Mouse (Mus musculus) testis, adult 2 months (tissue): ENCODE results near the gene C1qb.

Source experiments
- CTCF ChIP-seq: fragments of 200-500 bp; IDR thresholded peaks from 2 replicates; pipeline ENCODE4 v1.5.1; 2012; ENCODE audit warnings: low read depth, mild to moderate bottlenecking, inconsistent platforms, low read length, moderate library complexity; ENCODE audit not compliant: control insufficient read depth, insufficient read depth, insufficient replicate concordance
- POLR2A ChIP-seq: fragments of 200-500 bp; IDR thresholded peaks from 2 replicates; pipeline ENCODE4 v1.6.1; 2012; ENCODE audit warnings: low read depth, mild to moderate bottlenecking, inconsistent platforms, low read length, moderate library complexity; ENCODE audit not compliant: control insufficient read depth

- no peak for TF ChIP-seq CTCF
- TF ChIP-seq POLR2A, result no peak
Measured at GRCm38 (mm10) chr4:136917165-136917524, 31.2 kb upstream of the C1qb start.
